Mouse (Mus musculus): ENCODE measurements at regions not wholly inside any gene's neighbourhood (a gene's known extent, or its start where the extent isn't known, plus 50 kb on each side); places are given as distances from the start of the nearest gene placed in this dataset.

- no peak for DNase-seq (ENCODE audit: low spot score in 2 of 2)
Measured at GRCm38 (mm10) chr6:60217840-60218239, 611.8 kb downstream of the Snca start.

- DNase-seq (ENCODE audit: low spot score in 2 of 2): peak; percentile 17 to 20
Measured at GRCm38 (mm10) chr6:60201548-60201947, 628.1 kb downstream of the Snca start.

All from frontal cortex, postnatal 36 days (tissue).